Mouse (Mus musculus) pancreas, adult 10 weeks (tissue): Measurements from ENCODE around the gene Fam20b. TPM values are rescaled to one million over a fixed set of nuclear protein-coding genes. Genes with fewer than 3 reads are reported as not detected.

Source experiments
- polyA plus RNA-seq: library from polyadenylated mRNA; stranded (reverse); fragments of 350-450 nt; fragmentation: Illumina TruSeq; extraction: RNeasy Lipid Tissue Mini Kit (QIAGEN cat#74804); gene quantifications from one replicate; pipeline ENCODE4 v1.2.3, GENCODE M21; 2015; ENCODE audit warnings: low read depth, low replicate concordance; ENCODE audit not compliant: insufficient read depth

Fam20b gene
- 9.5 TPM for polyA plus RNA-seq

DNA sequence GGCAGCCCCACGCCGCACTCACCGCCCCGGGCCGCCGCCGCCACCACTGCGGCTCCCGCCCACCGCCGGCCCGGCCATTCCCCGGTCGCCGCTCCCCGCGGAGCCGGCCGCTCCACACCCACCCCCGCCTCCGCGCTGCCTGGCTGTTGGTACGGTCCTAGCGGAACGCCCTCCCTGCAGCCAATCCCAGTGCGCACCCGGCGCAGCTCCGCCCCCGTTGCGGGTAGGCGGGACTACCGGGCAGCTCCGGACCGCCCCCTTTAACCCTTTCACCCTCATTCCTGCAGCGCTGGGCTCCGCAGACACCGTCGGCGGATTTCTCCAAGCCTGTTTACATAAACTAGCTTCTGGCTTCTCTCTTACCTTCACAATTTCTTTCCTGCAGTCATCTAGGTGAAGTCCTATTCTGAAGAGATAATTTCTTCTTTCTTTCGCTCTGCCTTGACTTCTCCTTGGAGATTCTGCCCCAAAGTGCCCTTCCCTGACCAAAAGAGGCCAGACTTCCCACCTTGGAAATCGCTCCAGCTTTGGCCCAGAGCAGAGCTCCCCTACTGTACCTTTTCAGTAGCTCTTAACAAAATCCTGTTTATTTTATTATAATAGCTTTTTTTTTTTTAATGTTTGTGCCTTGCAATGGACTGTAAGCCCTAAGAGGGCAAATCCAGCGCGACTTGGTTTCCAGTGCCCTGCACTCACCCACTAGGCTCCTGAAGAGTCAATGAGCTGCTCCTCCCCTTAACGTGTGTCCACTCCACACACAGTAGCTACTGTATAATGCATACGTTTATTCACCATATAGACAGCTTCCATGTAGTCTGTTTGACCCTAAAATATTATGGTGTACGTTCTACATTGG is at the start of gene Fam20b:
TSS of gene Fam20b (minus strand) at position 137 of the 856 bp plus-strand sequence.

DNA sequence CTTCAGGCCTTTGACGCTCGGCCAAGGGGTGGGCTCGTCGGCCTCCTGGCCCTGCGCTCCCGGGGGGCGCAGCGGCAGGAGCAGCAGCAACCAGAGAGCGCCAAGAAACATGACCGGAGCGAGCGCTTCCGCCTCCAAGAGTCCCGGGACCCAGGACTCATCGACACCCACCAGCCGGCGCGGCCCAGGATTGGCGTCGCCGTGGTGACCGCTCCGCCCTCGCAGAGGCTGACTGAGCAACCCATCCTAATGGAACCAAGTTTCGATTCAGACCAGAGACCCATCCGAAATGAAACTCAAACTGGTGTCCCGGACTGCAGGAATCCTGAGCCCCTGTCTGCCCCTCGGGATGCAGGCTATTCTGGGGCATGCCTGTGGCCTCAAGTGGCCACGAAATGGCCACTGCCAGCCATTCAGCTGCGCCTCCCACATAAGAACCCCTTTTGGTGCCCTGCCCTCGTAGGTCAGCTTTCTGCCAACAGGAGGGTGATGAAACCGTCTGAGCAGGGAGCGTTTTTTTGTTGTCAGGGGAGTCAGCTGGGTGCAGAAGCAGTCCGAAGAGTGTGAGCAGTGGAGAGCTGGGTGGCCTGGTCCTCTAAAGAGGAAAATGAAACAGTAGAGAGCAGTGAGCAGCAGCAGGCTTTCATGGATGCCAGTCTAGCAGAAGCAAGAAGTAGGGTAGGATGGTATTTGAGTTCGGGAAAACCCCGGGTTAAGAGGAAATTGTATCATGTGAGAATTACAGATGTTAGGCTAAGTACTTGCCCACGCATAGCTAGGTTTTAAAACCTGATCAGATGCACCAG is 44.5 kb downstream of the Fam20b start, which contains the start of gene Tor3a:
TSS of gene Tor3a (minus strand) at position 162 of the 806 bp plus-strand sequence.

Other genes starting within 250 kb of the Fam20b start
- gene Soat1, start 244.8 kb downstream of the Fam20b start, polyA plus RNA-seq = 2.3 TPM
- 0.89 TPM for gene Gm10031, start 195.1 kb downstream of the Fam20b start, polyA plus RNA-seq
- 4.0 TPM for gene Abl2, start 160.3 kb downstream of the Fam20b start, polyA plus RNA-seq
- 5.5 TPM for gene Tor3a, start 44.7 kb downstream of the Fam20b start, polyA plus RNA-seq
- gene Angptl1, start 119.5 kb upstream of the Fam20b start, polyA plus RNA-seq = 0.81 TPM
- gene Ralgps2, start 220.5 kb upstream of the Fam20b start, polyA plus RNA-seq = 2.8 TPM